Mouse (Mus musculus) left cerebral cortex, adult 18-20 months (tissue): Measurements from ENCODE around the gene Cyp2c39. TPM values are rescaled to one million over a fixed set of nuclear protein-coding genes. Genes with fewer than 3 reads are reported as not detected.
"Not testable (repeated sequence)": the region's sequence is repeated elsewhere in the genome, so short reads cannot be mapped to it uniquely, and the experiment has no call there.

Source experiments
- DNase-seq, 2 experiments: peaks; one replicate each; pipeline ENCODE4 v3.0.0; 2021 to 2022; ENCODE audit warnings: low spot score in 2 of 2, mixed read lengths in 1 of 2
- long read RNA-seq, 2 experiments: library from polyadenylated mRNA; stranded (forward); transcript quantifications; one replicate each; pipeline ENCODE4 v2.0.0; 2021
- total RNA-seq, 2 experiments: library from RNA; stranded (reverse); gene quantifications; 2 replicates each; pipeline ENCODE4 v1.2.3; 2021

The Cyp2c39 gene
- not detected for total RNA-seq
- long read RNA-seq, experiment 1: 0 reads
- long read RNA-seq, experiment 2: 0 reads

- DNase-seq: no peak
Observed at GRCm38 (mm10) chr19:39510534-39510933, at the start of gene Cyp2c39. Cyp2c39 (plus strand) TSS chr19:39510862.

- no peak for DNase-seq
Observed at GRCm38 (mm10) chr19:39462941-39463340, 47.7 kb upstream of the Cyp2c39 start, which contains the start of gene Cyp2c38. Cyp2c38 (minus strand) TSS chr19:39463075.

GRCm38 (mm10) chr19:39463923-39464322 lies 46.7 kb upstream of the Cyp2c39 start:
- no peak for DNase-seq

- not testable (repeated sequence) for DNase-seq
Observed at GRCm38 (mm10) chr19:39483961-39484360, 26.7 kb upstream of the Cyp2c39 start.

GRCm38 (mm10) chr19:39506341-39506740 lies 4.3 kb upstream of the Cyp2c39 start:
- DNase-seq: no peak

GRCm38 (mm10) chr19:39509533-39509932 lies 1.1 kb upstream of the Cyp2c39 start:
- DNase-seq: no peak

Other genes with a start within 250 kb of the Cyp2c39 start
- gene Cyp2c29, start 241.5 kb upstream of the Cyp2c39 start, total RNA-seq: not detected
- not detected for gene Cyp2c38, start 47.8 kb upstream of the Cyp2c39 start, total RNA-seq
- gene Cyp2c67, start 138.2 kb downstream of the Cyp2c39 start, total RNA-seq: not detected
- gene Cyp2c68, start 230.2 kb downstream of the Cyp2c39 start, total RNA-seq: not detected